Mouse (Mus musculus) urinary bladder, postnatal 25 days (tissue): ENCODE data around the gene Rps8.

Experiments used
- DNase-seq: peaks from one replicate; pipeline ENCODE4 v3.0.0; 2022; ENCODE audit warnings: low spot score

The Rps8 gene

DNA sequence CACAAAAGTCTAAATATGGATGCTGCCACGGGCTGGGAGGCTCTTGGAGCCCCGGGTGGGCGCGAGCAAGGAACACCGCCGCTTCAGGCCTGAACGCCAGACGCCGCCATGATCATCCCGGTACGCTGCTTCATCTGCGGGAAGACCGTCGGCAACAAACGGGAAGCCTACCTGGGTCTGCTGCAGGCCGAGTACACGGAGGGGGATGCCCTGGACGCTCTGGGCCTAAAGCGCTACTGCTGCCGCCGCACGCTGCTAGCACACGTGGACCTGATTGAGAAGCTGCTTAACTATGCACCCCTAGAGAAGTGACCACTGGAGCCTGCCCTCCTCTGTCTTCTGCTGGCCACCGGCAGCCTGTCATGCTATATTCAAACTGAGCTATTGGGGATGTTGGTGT, 7.2 kb downstream of the Rps8 start:
- no peak for DNase-seq

GRCm38 (mm10) chr4:117148047-117148713, 7.9 kb downstream of the Rps8 start:
- DNase-seq, result no peak

DNA sequence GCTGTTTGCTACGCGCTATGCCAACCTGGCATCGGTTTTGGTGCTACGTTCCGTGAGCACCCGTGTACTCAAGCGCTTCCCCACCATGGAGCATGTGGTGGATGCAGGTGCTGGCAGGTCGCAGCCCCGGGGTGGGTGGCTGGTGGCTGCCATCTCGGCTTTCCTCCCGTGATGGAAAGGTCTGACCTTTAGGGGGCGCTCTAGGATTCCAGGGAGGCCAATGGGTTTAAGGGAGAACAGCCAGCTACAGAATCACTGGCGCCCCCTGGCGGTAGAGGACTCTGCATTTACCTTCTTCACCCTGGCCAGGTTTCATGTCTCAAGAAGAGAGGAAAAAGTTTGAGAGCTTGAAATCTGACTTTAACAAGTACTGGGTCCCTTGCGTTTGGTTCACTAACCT, 9.9 kb downstream of the Rps8 start:
- peak; percentile 96 for DNase-seq

DNA sequence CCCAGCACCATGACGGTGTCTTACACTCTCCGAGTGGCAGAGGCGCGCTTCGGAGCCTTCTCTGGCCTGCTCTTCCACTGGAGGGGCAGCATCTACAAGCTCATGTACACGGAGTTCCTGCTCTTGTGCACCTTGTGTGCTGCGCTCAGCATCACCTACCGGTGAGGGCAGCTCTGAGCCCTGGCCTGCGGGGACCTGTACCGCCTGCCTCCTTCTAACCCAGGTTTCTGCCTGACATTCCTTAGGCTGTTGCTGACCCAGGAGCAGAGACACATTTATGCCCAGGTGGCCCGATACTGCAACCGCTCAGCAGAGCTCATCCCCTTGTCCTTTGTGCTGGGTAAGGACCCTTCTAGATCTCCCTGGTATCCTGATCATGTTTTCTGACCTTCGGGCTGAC, 10.8 kb downstream of the Rps8 start:
- no peak for DNase-seq

DNA sequence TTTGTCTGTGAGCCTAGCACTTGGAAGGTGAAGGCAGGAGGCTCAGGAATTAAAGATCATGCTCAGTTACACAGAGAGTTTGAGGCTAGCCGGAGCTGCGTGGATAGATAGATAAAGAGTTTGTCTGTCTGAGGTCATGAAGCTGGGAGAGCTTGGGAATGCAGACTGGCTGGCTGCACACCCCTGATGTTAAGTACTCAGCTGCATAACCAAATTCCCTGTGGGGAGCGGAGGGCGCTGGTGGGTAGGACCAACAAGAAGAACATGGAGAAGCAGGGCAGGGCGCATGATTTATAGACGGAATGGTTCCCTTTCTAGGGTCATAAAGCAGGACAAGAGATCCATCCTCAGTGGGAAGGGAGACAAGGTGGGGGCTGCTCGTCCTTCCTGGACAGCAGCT, 13.0 kb downstream of the Rps8 start:
- no peak for DNase-seq

GRCm38 (mm10) chr4:117140613-117141012, 15.4 kb downstream of the Rps8 start:
- no peak for DNase-seq

DNA sequence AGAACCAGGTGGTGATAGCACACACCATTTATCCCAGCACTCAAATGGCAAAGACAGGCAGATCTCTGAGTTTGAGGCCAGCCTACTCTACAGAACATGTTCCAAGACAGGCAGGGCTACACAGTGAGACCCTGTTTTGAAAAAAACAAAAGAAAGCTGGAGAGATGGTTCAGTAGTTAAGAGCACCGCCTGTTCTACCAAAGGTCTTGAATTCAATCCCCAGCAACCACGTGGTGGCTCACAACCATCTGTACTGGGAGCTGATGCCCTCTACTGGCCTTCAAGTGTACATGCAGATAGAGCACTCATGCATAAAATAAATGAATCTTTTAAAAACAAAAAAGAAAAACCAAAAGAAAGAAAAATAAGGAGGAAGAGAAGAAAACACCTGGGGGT, 16.8 kb downstream of the Rps8 start:
- DNase-seq, result no peak

DNA sequence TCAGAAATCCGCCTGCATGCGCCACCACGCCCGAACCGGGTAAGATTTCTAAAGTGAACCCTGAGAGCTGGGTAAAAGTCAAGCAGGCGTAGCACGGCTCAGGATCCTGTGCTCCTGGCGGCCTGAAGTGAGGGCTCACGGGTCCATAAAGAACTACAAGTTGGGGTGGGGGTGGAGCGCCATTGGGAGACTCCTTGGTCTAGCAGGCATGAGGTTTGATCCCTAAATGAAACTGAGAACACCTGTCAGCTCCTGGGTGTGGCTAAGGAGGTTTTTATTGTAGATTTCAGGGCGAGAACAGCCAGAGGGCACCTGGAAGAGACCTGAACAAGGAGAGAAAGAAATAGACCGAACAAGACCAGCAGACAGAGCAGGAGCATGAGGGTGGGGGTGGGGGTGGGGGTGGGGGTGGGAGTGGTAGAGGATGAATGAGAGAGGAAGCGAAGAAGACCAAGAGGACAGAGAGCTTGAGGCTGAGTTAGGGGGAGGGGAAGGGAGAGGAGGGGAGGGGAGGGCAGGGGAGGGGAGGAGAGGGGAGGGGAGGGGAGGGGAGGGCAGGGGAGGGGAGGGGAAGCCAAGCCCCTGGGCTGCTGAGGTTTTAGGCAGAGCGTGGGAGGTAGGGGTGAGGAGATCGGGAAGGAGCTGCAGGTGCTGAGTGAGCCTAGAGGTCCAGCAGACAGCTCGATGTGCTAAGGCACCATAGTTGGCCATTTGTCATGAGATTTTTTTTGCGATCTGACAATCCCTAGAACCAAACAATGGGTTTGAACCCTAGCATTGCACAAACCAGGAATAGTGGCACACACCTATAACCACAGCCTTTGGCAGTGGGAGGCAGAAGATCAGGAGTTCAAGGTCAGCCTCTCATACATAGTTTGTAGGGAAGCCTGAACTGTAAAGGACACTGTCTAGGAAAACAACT, 17.5 kb downstream of the Rps8 start:
- no peak for DNase-seq

DNA sequence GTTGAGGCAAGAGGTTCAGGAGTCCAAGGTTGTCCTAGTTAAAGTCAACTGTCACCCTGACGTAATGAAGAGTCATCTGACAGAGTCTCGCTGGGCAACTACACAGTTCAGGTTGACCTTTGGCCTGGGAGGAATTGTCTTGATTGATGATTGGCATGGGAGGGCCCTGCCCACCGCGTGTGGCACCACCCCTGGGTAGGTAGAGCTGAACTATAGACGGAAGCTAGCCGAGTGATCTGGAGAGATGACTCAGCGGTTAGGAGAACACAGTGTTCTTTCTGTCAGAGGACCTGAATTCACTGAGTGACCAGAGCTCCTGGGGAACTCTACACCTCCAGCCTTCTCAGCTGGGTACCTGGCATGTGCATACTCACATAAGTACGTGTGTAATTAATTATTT, 20.0 kb downstream of the Rps8 start:
- DNase-seq, result no peak

GRCm38 (mm10) chr4:117134601-117134995, 21.4 kb downstream of the Rps8 start:
- no peak for DNase-seq

- peak; percentile 98 for DNase-seq
Observed at GRCm38 (mm10) chr4:117133817-117134600, 22.0 kb downstream of the Rps8 start, which contains the start of gene Plk3. TSS of gene Plk3 (minus strand) at chr4:117133963.

- DNase-seq, result no peak
Observed at GRCm38 (mm10) chr4:117133366-117133796, 22.7 kb downstream of the Rps8 start.

DNA sequence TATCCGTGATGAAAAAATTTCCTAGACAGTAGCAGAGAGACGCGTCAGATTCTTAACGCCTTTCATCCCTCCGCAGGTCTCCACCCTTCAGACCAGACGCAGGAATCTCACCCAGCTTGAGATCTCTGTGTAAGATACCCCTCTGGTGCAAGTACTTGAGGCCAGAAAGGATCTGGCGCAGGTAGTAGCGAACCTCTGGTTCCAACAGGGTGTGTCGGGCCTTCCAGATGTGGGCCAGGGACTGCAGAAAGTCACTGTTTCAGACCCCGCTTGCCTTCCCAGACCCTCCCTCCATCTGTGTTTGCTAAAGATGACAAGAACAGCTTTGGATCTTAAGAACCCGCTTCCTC, 23.3 kb downstream of the Rps8 start:
- DNase-seq, result no peak

DNA sequence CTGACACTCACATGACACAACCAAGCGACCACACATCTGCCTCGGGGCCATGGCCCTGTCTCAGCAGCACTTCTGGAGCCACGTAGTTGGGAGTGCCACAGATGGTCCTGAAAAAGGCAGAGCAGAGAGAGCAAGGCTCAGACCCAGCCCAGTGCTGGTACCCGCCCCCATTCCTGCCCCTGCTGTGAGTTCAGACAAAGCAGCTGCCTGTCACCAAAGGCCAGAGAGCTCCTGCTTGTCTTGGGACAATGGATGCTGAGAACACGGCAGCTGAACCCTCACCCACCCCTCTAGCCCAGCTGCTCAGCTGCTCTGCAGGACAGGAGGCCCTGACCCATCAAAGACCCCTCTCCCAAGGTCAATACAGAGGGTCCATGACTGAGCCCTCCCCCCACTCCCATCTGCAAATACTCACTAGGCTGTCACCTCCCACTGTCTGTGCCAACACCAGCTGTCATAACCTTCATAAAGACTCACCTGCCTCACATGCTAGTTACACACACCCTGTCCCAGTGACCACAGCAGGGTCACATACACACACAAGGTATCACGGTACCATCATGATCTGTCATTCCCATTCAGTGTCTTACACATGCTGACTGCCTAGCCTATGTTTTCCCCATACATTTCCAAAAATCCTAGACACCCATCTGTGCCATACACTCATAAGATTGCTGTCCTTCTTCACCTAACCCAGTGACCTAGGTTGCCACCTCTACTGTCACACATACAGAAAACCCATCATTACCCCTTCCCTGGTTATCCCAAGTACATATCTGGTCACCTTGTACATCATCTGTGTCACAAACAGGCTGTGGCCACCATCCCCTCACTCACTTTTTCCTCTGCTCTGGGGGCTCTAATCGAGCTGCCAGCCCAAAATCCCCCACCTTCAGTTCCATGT, 23.9 kb downstream of the Rps8 start:
- no peak for DNase-seq

- no peak for DNase-seq
Observed at GRCm38 (mm10) chr4:117131198-117131597, 24.8 kb downstream of the Rps8 start.

- DNase-seq, result no peak
Observed at GRCm38 (mm10) chr4:117130790-117131189, 25.3 kb downstream of the Rps8 start.

DNA sequence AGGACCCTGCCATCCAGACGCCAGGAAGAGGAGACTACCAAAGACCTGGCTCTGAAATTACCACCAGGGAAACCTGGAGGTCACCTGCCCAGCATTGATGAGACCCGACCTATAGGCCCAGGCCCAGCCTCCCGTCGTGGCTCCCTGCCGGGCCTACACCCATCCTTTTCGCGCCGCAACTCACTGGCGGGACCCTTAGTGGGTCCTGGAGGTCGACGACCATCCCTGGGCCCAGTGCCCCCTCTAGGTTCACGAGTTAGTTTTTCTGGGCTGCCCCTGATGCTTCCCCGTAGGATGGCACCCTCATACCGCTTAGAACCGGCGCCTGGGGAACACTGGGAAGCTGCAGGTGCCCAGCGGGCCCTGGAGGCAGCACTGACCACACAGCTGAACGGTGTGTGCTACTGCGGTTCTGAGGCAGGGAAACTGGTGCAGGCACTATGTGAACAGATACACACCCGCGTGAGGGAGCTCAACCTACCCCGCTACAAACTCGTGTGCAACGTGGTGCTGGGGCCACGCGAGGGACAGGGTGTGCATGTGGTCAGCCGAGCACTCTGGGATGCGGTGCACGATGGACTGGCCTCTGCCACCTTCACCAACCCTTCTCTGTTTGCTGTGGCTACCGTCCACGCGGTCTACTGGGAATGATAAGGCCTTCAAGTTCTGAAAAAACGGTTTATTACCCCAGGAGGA, 27.9 kb downstream of the Rps8 start:
- DNase-seq, result no peak

GRCm38 (mm10) chr4:117126675-117127290, 29.3 kb downstream of the Rps8 start, which contains the start of gene Tctex1d4:
TSS of gene Tctex1d4 (plus strand) at chr4:117126794.
- DNase-seq, result peak; percentile 49

DNA sequence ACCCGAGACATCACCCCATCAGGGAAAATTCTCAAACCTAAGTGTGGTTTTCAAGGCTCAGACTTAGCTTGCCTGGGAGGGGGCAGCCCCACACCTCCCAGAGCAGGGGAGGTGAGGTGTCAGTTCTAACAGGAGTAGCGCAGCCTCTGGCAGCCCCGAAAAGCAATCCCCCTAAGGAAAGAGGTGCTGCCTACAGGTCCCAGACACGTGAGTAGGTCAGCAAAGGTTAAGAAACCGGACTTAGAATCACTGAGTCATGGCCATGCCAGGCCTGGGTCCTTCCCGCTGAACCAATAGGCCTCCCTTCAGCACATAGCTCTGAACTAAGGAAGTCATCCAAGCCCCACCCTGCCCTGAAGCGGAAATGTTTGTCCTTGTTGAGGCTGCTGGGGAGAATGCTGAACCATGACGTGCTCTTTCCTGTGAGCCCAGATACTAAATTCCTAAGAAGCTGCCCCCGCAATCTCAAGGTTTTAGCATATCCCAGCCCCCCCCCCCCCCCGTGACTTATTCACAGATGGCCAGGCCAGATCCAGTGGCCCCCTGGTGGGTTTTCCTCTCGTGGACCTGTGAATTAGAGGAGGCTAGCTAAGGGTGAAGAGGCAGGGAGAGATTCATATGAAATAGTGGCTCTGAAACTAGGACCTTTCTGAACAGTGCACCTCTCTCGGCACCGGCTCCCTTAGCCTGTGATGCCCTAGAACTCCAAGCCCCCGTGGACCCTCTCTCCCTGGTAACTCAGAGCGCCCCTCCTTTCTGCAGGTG, 30.0 kb downstream of the Rps8 start:
- DNase-seq, result peak; percentile 64
